Mouse (Mus musculus): ENCODE measurements around the gene Tac4. TPM values are rescaled to one million over a fixed set of nuclear protein-coding genes. Genes with fewer than 3 reads are reported as not detected.
A peak's percentile ranks its signal among the peaks of the same experiment; 100 is the strongest.

Gene Tac4
- polyA plus RNA-seq, 1 experiment from 2014 or later = not detected

GRCm38 (mm10) chr11:95263816-95264454, 2.6 kb downstream of the Tac4 start:
- Histone ChIP-seq H3K27me3 (peaks cover 26% of the 10 kb centered on the region), H3K36me3 (peaks cover 28% of the 10 kb centered on the region), H3K27ac (no peak overlapping the region), H3K4me1 (replicated peaks) (peaks cover 30% of the 10 kb centered on the region), H3K4me2 (no peak overlapping the region), H3K9ac (no peak overlapping the region), H3K9me3 (replicated peaks) (no peaks in the 10 kb centered on the region), H3K4me3 (replicated peaks) (no peak overlapping the region)
- ATAC-seq (ENCODE audit: low read depth) (no peak), DNase-seq (no peak)
- 59% methylated on average over 11 of the region's 11 CpGs for WGBS (ENCODE audit: insufficient replicate concordance)

GRCm38 (mm10) chr11:95264455-95265013, 3.2 kb downstream of the Tac4 start:
- no peak overlapping the region for H3K4me3 ChIP-seq (replicated peaks)
- H3K9ac ChIP-seq = no peak overlapping the region
- H3K4me2 ChIP-seq = no peak overlapping the region
- ATAC-seq (ENCODE audit: low read depth) (no peak), DNase-seq (no peak)
- no peaks in the 10 kb centered on the region for H3K9me3 ChIP-seq (replicated peaks)
- H3K4me1 ChIP-seq (replicated peaks) = peaks cover 24% of the 10 kb centered on the region
- no peak overlapping the region for H3K27ac ChIP-seq
- peaks cover 20% of the 10 kb centered on the region for H3K27me3 ChIP-seq
- H3K36me3 ChIP-seq = peaks cover 34% of the 10 kb centered on the region
- WGBS (ENCODE audit: insufficient replicate concordance) = 83% methylated on average over 4 of the region's 4 CpGs

DNA sequence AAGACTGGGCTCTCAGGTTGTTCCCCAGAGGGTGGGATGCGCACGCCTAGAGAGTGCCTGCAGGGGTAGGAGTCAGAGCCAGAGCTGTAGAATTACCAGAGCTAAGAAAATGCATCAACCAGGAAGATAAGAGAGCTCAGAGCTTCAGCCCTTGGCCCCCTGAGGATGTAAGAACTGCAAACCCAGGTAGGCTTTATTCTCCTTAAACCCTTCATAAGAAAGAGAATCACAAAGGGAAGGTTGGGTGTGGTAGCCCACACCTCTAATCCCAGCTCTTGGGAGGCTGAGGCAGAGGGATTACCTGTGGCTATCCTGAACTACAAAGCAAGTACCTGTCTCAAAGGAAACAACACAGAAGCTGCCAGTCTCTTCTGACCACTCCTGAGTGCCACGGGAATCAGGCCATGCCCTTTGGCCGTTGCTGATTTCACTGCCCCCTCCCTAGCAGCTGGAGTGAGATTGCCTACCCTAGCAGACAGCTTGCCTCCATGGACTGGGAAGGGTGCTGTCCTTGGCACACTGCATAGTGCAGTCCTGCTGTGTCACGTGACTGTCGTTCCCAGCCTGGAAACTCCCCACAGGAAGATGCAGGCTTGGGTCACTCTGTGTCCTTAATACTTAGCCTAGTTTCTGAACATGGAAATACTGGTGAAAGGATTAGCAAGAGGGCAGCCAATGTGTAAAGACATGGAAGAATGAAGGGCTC, 5.4 kb downstream of the Tac4 start:
- Histone ChIP-seq H3K4me3 (replicated peaks) (no peak overlapping the region), H3K9ac (no peak overlapping the region), H3K27me3 (peaks cover under 1% of the 10 kb centered on the region; the same call in 1 of the 2 replicates), H3K4me2 (no peak overlapping the region), H3K4me1 (replicated peaks) (peaks cover 12% of the 10 kb centered on the region; the same call in 1 of the 2 replicates), H3K27ac (no peak overlapping the region), H3K9me3 (replicated peaks) (no peaks in the 10 kb centered on the region), H3K36me3 (peaks cover 56% of the 10 kb centered on the region)
- 0 out of 2 replicates have a peak, but pooled peaks have one; percentile 35 for ATAC-seq (ENCODE audit: low read depth)
- DNase-seq = no peak
- 69% methylated on average over 6 of the region's 6 CpGs for WGBS (ENCODE audit: insufficient replicate concordance)

DNA sequence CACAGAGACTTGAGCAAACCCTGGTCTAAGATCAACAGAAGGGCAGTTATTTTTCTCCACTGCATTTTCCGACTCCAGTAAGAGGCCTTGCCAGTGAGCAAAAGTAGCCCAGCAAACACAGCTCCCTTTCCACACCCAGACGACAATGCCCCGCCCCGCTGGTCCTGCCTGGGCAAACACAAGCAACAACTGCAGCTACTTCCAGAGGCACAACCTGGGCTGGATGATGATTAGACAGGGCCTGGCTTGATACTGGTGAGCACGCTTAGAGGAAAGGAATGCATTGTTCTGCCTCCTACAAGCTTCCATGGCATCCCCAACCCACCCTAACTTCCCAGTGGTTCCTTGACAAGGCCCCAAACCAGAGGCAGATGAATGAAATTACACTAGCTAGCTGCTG, 12.3 kb downstream of the Tac4 start:
- ATAC-seq (ENCODE audit: low read depth) = no peak
- H3K27ac ChIP-seq = no peak overlapping the region
- no peak for DNase-seq
- no peaks in the 10 kb centered on the region for H3K27me3 ChIP-seq
- 75% methylated on average over 5 of the region's 5 CpGs for WGBS (ENCODE audit: insufficient replicate concordance)
- H3K4me2 ChIP-seq = no peak overlapping the region
- peaks cover 100% of the 10 kb centered on the region for H3K36me3 ChIP-seq
- H3K4me3 ChIP-seq (replicated peaks) = no peak overlapping the region
- peaks cover 9% of the 10 kb centered on the region; the same call in 1 of the 2 replicates for H3K4me1 ChIP-seq (replicated peaks)
- H3K9ac ChIP-seq = no peak overlapping the region
- no peaks in the 10 kb centered on the region for H3K9me3 ChIP-seq (replicated peaks)

- no peaks in the 10 kb centered on the region for H3K9me3 ChIP-seq (replicated peaks)
- WGBS (ENCODE audit: insufficient replicate concordance) = 64% methylated on average over 3 of the region's 3 CpGs
- no peak for ATAC-seq (ENCODE audit: low read depth)
- H3K4me1 ChIP-seq (replicated peaks) = peaks cover 9% of the 10 kb centered on the region; the same call in 1 of the 2 replicates
- no peak overlapping the region for H3K4me2 ChIP-seq
- no peak for DNase-seq
- H3K27me3 ChIP-seq = no peaks in the 10 kb centered on the region
- H3K4me3 ChIP-seq (replicated peaks) = no peak overlapping the region
- no peak overlapping the region for H3K27ac ChIP-seq
- no peak overlapping the region for H3K9ac ChIP-seq
- H3K36me3 ChIP-seq = peaks cover 100% of the 10 kb centered on the region
Observed at GRCm38 (mm10) chr11:95274613-95275012, 13.3 kb downstream of the Tac4 start.

DNA sequence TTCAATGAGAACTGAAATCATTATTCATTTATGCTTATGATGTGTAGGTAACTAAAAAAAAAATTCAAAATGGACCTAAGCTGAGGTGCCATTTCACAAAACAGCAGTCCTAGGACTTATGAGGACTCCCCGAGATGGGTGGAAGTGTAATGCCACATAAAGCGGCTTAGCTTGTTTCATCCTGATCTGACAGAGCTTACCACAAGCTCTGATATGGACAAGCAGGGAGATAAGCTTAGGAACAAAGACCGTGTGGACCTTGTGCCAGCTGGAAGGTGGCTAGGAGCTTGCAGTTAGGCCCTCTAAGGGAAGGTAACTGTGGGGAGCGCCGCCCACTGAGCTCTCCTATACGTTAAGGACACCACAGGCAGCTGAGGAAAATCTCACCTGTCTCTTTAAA, 14.7 kb downstream of the Tac4 start:
- H3K4me2 ChIP-seq = no peak overlapping the region
- no peaks in the 10 kb centered on the region for H3K27me3 ChIP-seq
- no peak overlapping the region for H3K9ac ChIP-seq
- ATAC-seq (ENCODE audit: low read depth) (no peak), DNase-seq (no peak)
- no peaks in the 10 kb centered on the region for H3K9me3 ChIP-seq (replicated peaks)
- H3K36me3 ChIP-seq = peaks cover 100% of the 10 kb centered on the region
- peaks cover 9% of the 10 kb centered on the region; the same call in 1 of the 2 replicates for H3K4me1 ChIP-seq (replicated peaks)
- 71% methylated on average over 6 of the region's 6 CpGs for WGBS (ENCODE audit: insufficient replicate concordance)
- no peak overlapping the region for H3K4me3 ChIP-seq (replicated peaks)
- no peak overlapping the region for H3K27ac ChIP-seq

DNA sequence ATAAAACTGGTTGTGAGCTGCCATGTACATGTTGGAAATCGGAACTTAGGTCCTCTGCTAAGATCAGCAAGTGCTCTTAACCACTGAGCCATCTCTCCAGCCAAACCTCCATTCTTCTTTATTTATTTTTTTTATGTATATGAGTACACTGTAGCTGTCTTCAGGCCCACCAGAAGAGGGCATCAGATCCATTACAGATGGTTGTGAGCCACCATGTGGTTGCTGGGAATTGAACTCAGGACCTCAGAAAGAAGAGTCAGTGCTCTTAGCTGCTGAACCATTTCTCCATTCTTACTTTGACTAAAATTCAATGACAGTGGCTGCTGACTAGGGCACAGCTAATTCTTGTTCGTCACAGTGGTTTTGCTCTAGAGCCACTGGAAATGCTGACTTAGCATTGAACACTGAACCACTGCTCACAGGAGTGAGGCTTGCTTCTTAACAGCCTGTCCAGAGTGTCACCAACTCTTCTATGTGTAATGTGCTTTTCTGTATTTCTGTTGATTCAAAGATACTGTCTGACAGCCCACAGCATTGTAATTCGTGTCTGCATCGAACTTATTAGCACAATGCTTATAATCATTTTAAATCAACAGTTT, 17.8 kb downstream of the Tac4 start:
- Histone ChIP-seq H3K4me1 (replicated peaks) (peaks cover 8% of the 10 kb centered on the region; the same call in 1 of the 2 replicates), H3K36me3 (peaks cover 99% of the 10 kb centered on the region), H3K4me3 (replicated peaks) (no peak overlapping the region), H3K27ac (no peak overlapping the region), H3K27me3 (no peaks in the 10 kb centered on the region), H3K4me2 (no peak overlapping the region), H3K9me3 (replicated peaks) (no peaks in the 10 kb centered on the region), H3K9ac (no peak overlapping the region)
- DNase-seq (no peak), ATAC-seq (ENCODE audit: low read depth) (no peak)
- 85% methylated on average over 4 of the region's 4 CpGs for WGBS (ENCODE audit: insufficient replicate concordance)

DNA sequence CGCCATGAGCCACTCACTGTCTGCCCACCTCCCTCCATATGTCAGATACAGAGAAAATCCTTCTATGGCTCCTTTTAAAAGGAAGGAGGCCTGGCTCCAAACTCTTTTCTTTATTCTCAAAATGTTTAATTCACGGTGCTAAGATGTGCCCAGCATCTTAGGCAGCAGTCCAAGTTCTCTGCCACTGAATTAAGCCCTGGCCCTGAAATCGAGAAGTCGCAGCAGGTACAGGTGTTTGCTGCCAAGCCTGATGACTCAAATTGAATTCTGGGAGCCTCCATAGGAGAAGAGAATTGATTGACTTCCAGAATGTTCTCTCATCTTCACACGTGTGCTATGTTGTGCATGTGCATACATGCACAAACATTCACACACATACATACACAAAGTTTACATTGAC, 21.0 kb downstream of the Tac4 start:
- Histone ChIP-seq H3K36me3 (peaks cover 99% of the 10 kb centered on the region), H3K4me1 (replicated peaks) (no peaks in the 10 kb centered on the region), H3K4me2 (no peak overlapping the region), H3K27me3 (no peaks in the 10 kb centered on the region), H3K27ac (no peak overlapping the region), H3K4me3 (replicated peaks) (no peak overlapping the region), H3K9ac (no peak overlapping the region), H3K9me3 (replicated peaks) (no peaks in the 10 kb centered on the region)
- DNase-seq (no peak), ATAC-seq (ENCODE audit: low read depth) (no peak)
- 90% methylated on average over 5 of the region's 5 CpGs for WGBS (ENCODE audit: insufficient replicate concordance)

DNA sequence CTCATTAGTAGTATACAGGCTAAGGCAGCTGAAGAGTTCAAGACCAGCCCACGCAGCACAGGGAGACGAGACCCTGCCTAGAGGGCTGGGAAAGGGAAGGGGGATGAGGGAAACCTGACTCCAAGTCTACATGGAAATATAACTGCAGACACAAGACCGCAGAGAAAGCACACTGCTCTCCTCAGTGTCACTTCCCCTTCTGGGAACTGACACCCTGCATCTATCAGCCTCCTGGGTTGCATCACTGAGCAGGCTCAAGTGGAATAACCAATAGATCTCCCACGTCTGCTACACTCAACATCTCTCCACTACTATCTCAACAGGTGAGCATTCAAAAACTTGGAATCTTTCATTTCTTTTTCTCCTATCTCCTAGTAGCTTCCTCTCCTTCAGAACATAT, 30.7 kb downstream of the Tac4 start:
- Histone ChIP-seq H3K4me3 (replicated peaks) (no peak overlapping the region), H3K36me3 (peaks cover 92% of the 10 kb centered on the region), H3K27me3 (no peaks in the 10 kb centered on the region), H3K9ac (no peak overlapping the region), H3K9me3 (replicated peaks) (no peaks in the 10 kb centered on the region), H3K4me2 (no peak overlapping the region), H3K27ac (no peak overlapping the region), H3K4me1 (replicated peaks) (peaks cover 2% of the 10 kb centered on the region; the same call in 1 of the 2 replicates)
- no peak for DNase-seq
- ATAC-seq (ENCODE audit: low read depth) = no peak
- 43% methylated on average over 4 of the region's 4 CpGs for WGBS (ENCODE audit: insufficient replicate concordance)

DNA sequence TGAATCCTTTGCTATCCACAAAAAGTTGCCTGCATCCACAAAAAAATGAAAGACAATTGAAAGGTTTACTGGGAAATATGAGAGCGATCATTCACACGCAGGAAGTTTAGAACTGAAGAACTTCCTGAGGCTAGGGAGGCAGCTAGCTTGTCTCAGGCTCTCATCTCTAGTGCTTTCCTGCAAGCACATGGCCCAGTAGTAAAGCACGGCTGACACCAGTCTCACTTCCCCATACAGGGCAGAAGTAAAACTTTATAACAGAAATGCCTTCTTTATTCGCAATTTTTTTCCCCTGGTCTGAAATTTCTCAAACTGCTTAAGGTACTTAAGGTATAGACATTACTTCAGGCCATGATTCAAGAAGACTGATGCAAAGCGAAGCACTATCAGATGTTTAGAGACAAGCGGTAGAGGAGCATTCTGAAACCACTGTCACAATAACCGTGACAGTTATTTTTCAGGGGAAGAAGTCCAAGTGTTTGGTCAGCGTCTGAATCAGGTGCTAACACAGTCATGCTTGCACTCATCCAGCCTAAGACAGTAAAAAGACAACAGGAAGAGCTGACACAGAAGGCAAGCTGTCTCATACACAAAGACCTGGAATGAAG, 31.8 kb downstream of the Tac4 start:
- ATAC-seq (ENCODE audit: low read depth) = no peak
- Histone ChIP-seq H3K27ac (peak overlapping the region; percentile 41), H3K27me3 (no peaks in the 10 kb centered on the region), H3K36me3 (peaks cover 92% of the 10 kb centered on the region), H3K4me1 (replicated peaks) (peaks cover 2% of the 10 kb centered on the region; the same call in 1 of the 2 replicates), H3K4me2 (no peak overlapping the region), H3K9me3 (replicated peaks) (no peaks in the 10 kb centered on the region), H3K9ac (no peak overlapping the region), H3K4me3 (replicated peaks) (no peak overlapping the region)
- DNase-seq = no peak
- WGBS (ENCODE audit: insufficient replicate concordance) = 43% methylated on average over 8 of the region's 8 CpGs

DNA sequence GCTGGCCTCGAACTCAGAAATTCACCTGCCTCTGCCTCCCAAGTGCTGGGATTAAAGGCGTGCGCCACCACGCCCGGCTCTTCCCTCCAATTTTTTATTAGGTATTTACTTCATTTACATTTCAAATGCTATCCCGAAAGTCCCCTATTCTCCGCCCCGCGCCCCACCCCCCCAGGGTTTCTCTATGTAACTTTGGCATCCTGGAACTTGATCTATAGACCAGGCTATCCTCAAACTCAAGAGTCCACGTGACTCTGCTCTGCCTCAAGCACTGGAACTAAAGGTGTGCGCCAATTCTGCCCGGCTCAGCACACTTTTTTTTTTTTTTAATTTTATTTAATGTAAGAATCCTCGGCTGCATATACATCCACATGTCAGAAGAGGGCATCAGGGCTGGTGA, 34.4 kb downstream of the Tac4 start:
- DNase-seq (no peak), ATAC-seq (ENCODE audit: low read depth) (no peak)
- Histone ChIP-seq H3K9me3 (replicated peaks) (no peaks in the 10 kb centered on the region), H3K4me3 (replicated peaks) (no peak overlapping the region), H3K36me3 (peaks cover 91% of the 10 kb centered on the region), H3K4me2 (no peak overlapping the region), H3K9ac (no peak overlapping the region), H3K27me3 (no peaks in the 10 kb centered on the region), H3K4me1 (replicated peaks) (peaks cover 8% of the 10 kb centered on the region; the same call in 1 of the 2 replicates), H3K27ac (no peak overlapping the region)
- 94% methylated on average over 13 of the region's 13 CpGs for WGBS (ENCODE audit: insufficient replicate concordance)
